Mouse (Mus musculus) kidney, postnatal 36 days (tissue): ENCODE results near the gene Stk24.

ENCODE experiments used
- DNase-seq, 2 experiments: peaks; one replicate each; pipeline ENCODE4 v3.0.0; 2021 to 2022; ENCODE audit warnings: mixed read lengths in 2 of 2

Stk24 gene

GRCm38 (mm10) chr14:121379116-121379826, 540 bp downstream of the Stk24 start:
- peak; percentile 75 to 94 for DNase-seq

DNA sequence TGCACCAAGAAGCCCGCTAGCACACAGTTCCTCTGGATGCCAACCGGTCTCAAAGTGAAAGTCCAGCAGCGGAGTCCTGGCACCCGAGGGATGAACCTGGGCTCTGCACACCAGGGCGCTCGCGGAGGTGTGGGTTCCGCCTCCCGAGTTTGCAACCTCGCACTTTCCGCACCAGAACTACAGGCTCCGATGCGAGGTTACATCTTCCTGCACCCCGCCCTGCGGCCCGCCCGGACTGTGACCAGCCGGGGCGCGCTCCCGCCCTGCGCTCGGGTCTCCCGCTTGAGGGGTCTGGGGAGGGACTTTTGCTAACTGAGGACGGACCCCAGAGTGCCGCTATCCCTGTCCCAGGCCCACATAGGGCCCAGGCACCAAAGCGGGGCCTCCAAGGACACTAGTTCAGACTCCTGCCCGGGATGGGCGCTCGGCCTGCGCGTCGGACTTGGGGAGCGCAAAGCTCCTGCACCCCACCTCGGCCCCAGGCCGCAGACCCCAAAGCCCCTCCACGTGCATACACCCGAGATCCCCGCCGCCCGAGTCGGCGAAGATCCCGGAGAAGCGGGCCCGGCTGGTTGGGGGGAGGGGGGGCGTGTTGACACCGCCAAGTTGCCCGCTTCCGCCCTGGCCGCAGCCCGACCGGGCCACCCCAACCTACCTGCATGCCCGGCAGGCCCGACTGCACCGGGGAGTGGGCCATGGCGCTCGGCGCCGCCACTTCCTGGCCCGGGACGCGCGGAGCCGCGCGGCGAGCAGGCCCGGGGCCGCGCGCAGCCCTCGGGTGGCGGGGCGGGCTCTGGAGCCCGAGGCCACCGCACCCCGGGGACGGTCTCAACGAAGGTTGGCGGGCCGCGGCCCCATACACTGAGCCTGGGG, 1.3 kb downstream of the Stk24 start:
- peak; percentile 87 for DNase-seq

DNA sequence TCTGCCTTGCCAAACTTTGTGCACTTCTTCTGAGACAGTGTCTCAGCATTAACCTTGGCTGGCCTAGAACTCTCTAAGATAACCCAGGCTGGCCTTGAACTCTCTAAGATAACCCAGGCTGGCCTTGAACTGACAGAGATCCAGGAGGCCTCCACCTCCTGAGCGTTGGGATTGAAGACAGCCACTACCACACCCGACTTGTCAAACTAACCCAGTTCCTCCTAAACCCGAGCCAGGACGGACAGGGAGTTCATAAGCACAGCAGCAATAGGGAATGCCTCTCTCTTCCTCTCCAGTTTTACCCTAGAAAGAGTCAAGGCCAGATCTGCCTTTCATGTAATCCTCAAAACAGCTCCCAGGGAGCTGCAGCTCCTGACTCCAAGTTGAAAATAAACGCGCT, 3.2 kb downstream of the Stk24 start:
- no peak for DNase-seq

DNA sequence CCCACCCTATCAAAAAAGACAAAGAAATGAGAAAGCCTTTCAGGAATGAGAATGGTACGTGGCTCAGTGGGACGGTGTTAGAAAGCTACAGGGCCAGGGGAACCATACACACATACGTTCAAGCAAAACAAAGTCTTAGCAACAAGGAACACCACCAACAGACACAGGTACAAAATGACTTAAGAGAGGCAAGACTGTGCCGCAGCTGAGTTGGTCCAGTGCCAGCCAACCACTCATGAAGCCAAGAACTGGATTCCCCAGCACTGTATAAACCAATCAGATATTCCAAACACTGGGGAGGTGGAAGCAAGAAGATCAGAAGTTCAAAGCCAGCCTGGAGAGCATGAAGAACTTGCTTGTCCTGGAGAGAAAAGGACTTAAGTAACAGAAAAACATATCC, 5.9 kb downstream of the Stk24 start:
- DNase-seq, result peak in 1 of 2 experiments; percentile 57

DNA sequence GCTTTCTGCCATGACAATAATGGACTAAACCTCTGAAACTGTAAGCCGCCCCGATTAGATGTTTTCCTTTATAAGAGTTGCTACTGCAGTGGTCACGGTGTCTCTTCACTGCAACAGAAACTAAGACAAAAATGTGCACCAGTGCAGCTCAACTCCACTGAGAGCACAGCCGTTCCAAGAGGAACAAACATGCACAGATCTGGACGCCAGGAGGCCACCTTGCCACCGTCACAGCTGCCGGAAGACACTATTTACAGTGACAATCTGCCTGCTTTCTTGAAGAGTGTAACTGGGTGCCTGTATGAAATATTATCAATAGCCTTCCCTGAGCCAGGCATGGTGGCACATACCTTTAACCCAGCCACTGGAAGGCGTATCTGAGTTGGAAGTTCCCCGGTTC, 6.8 kb downstream of the Stk24 start:
- DNase-seq, result no peak

DNA sequence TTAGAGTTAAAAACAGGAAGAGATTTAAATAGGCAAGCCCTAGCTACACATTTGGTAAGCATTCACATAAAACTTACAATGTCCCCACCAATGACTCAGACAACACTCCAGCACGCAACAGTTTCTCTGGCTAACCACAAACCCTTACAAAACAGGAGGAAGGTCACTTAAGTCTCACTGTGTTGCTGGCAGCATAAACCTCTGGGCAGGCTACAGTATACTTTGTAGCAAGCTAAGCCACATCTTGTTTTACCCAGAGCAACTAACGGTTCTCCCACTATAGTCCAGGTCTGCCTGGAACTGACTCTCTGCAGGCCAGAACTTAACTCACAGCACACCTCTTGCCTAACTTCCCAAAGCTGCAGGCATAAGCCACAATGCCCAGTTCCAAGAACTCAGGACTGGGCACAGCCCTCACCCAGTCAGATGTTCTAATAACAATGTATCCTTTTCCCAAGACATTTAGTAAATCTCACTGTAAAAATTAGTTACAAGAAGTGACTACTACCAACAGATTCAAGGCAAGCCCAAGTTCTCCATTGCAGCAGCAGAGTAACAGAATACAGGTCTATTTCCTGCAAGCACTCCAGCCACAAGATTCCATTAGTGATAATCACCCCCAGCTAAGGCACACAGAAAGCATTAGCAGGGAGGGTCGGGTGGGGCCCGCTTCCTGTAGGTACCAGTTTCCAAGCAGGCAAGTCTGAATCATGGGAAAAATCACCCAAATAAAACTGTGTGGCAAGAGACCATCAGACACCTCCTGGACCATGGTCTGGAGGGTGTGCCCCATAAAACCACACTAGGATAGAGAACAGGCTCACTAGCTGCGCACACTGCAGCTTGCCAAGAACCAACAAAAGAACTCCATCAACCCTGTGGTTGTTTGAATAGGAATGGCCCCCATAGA, 7.6 kb downstream of the Stk24 start:
- DNase-seq, result no peak

DNA sequence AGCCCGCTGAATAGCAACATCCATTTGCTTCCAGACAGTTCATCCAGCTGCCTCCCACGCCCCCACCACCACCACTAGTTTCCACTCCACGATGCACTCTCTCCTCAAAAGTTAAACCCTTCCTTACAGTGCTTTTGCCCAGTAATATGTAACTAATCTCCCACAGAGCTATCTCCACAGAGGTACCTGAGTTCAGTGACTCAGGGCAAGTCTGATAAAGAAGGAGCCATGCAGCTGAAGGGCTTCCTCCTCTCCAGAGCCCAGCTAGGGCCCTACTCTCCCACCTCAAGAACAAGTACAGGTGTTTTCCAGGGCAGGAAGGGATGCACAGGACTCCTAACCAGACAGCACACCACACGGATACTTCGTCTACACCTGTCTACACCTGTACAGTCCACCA, 10.4 kb downstream of the Stk24 start:
- no peak for DNase-seq

- peak; percentile 35 to 49 for DNase-seq
Measured at GRCm38 (mm10) chr14:121368108-121368705, 11.6 kb downstream of the Stk24 start.

DNA sequence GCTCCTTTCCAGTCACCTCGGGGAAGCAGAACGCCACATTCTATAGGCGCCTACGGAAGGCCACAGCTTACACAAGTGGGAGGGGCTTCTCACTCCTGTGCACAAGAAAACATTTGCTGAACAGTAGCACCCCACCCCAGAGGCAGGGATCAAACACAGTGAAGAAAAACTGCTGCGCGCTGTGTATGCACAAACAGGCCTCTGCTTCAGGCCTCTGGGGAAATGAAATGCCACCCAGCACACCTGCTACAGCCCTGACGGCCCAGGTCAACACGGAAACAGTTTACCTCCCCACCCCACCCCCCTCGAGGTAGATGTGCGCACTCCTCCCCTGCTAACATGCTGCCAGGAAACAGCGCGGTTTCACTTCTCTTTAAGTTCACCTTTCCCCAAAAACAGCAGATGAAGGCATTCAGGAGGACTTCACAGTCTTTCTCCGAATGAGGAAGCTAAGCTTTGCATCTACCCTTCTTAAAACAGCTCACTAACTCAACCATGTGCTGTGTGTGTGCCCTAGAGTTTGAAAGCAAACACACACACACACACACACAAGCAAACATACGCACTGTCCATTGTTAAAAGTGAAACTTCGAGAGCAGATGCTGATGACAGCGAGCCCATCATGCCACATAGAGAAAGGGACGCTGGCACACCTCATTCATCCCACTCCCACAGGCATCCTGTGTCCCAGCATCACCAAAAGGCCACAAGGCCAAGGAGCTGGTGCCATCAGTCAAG, 13.7 kb downstream of the Stk24 start:
- DNase-seq, result peak in 1 of 2 experiments; percentile 35

GRCm38 (mm10) chr14:121365390-121365789, 14.4 kb downstream of the Stk24 start:
- DNase-seq, result no peak

DNA sequence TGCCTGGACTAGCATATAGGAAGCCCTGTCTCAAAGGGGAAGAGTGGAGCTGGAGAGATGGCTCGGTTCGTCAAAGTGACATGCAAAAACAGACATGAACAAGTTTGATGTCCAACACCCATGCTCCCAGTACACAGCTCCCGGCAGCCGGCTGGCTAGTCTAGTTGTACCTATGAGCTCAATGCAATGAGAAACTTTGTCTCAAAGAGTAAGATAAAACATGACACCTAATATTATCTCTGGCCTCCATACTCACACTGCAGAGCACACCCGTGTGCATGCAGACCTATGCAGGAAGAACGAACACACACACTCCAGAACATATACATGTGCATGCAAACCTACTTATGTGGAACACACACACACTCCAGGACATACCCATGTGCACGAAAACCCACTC, 15.5 kb downstream of the Stk24 start:
- DNase-seq, result no peak

DNA sequence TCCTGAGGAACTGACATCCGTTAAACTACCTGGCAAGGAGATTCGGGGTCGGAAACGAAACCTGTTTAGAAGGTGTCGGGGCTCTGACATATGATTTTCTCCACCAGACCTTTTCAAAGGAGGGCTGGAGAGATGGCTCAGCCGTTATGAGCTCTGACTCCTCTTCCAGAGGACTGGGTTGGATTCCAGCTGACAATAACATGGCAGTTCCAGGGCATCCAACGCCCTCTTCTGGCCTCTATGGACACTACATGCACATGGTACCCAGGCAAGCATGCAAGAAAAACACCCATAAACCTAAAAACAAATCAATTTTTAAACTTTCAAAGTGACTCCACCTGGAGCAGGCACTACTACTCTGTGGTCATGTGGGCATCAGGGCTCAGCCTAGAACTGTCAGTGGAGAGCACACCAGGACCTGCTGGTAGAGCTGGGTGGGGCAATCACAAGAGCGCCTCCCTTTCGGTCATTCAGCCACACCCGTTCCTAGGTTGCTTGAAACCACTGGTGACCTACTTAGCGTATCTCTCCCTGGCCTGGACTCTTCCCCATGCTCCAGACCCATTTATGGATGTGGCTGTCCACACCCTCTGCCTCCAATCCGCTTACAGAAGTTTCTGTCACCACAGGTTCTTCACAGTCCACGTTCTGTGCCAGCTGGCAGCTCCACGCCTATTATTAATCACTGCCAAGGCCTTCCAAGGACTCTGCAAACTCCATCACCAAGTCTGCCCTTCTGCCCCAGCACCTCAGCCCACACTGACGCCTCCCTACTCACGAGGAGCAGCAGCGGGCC, 18.3 kb downstream of the Stk24 start:
- peak; percentile 85 to 86 for DNase-seq

- DNase-seq, result no peak
Measured at GRCm38 (mm10) chr14:121359850-121360249, 20.0 kb downstream of the Stk24 start.

- DNase-seq, result no peak
Measured at GRCm38 (mm10) chr14:121359015-121359414, 20.8 kb downstream of the Stk24 start.

DNA sequence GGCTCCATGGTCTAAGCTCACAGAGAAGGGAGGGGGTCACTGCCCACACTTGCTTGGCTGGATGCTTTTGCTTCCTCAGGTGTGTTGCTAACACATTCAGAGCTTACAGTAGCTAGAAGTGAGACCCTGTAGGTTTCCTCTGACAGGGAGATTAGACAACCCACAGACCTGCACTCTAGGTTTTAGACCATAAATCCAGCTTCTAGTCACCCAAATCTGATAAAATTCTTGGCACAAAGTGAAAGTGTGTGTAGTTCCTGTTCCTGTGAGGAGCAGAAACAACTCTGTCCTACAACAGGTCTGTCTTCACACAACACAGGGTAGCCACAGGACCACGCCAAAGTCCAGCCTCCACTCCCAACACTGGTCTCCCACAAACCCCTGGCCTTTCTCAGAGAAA, 21.5 kb downstream of the Stk24 start:
- no peak for DNase-seq

GRCm38 (mm10) chr14:121356336-121356862, 23.4 kb downstream of the Stk24 start:
- peak in 1 of 2 experiments; percentile 24 for DNase-seq

DNA sequence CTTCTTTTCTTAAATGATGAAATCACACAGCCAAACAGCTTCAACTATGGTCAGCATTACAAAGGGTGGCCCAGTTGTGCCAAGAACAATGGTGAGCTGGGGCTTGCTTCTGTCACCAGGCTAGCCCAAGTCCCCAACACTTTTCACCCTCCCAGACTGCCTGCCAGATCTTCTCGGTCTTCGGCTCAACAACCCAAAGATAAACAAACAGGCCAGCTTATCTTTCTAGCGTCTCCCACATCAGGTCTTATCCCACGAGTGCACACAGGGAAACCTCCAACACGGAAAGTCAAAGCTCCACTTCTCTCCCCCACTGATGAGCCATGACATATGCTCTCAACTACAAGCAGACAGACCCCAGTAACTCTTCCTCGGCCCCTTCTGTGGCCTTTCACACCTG, 24.1 kb downstream of the Stk24 start:
- DNase-seq, result no peak

DNA sequence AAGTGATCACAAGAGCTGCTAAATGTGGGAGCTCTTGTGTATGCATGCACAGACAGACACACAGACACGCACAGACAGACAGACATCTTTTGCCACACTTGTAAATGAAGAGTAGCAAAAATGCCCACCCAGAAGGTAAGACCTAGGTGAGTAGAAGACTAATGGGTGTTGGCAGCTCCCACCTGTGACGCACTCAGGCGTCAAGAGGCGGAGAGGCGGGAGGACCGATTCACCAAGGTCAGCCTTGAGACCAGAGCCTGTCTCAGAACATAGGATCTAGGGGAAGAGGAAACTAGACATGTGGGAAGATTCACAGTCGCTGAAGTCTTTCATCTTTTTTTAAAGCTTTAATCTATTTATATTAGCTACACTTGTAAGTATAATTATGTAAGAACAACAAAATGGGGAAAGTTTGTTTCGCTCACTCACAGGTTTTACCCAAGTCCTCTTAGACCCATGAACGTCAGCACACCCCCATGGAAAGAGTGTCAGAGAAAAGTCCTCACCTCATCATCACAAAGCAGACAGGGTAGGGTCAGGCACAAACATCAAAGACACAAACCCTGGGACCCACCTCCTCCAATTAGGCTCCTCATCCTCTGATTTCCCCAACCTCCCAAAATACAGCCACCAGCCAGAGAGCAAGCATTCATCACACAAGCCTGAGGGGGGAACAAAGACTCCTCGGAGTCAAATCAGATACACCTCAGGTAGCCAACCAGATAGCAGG, 26.0 kb downstream of the Stk24 start:
- DNase-seq, result no peak

GRCm38 (mm10) chr14:121352744-121353143, 27.1 kb downstream of the Stk24 start:
- DNase-seq, result no peak

- peak; percentile 34 to 41 for DNase-seq
Measured at GRCm38 (mm10) chr14:121351737-121352136, 28.1 kb downstream of the Stk24 start.
